Mouse (Mus musculus) bone marrow macrophage, adult 2 months (primary cell): ENCODE results near the gene Cbln4.

Experiments used
- CTCF ChIP-seq: IDR thresholded peaks from 2 replicates; pipeline ENCODE4 v1.5.1; 2012; ENCODE audit warnings: low read depth, mild to moderate bottlenecking, low read length, moderate library complexity
- POLR2A ChIP-seq: IDR thresholded peaks from 2 replicates; pipeline ENCODE4 v1.6.1; 2012; ENCODE audit warnings: mild to moderate bottlenecking, low read depth, low read length, borderline replicate concordance

DNA sequence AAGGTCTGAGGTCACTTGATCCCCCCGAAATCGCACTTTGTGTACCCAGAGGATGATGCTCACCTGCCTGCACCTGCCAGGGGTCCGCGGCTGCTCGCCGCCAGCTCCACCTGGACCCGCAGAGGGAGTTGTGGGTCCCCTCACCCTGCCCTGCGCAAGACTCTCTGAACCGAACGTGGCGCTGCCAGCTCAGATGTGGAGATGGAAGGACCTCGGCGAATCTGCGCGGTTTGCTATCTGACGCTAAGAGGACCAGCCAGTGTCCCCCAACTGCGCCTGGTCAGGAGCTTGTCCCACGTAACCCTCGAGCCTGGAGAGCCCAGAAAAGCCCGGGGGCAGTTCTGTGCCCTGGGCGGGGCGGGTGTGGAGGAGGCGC, at the start of gene Cbln4:
- TF ChIP-seq POLR2A (no peak), CTCF (no peak)
